Mouse (Mus musculus): ENCODE results near the gene Ndufa6. TPM values are rescaled to one million over a fixed set of nuclear protein-coding genes. Genes with fewer than 3 reads are reported as not detected.
"Not testable (repeated sequence)": the region's sequence is repeated elsewhere in the genome, so short reads cannot be mapped to it uniquely, and the experiment has no call there.

Gene Ndufa6
- polyA plus RNA-seq, 1 experiment from 2014 or later = 340 TPM

GRCm38 (mm10) chr15:82374437-82374836 lies 20.3 kb upstream of the Ndufa6 start:
- no peak for ATAC-seq (ENCODE audit: low read depth)
- Histone ChIP-seq H3K36me3 (ENCODE audit: control insufficient read depth, insufficient read depth, low read length) (no peaks in the 10 kb centered on the region), H3K4me2 (ENCODE audit: low read depth, low read length) (no peak overlapping the region), H3K4me3 (ENCODE audit: low read length) (no peak overlapping the region), H3K9ac (ENCODE audit: low read length) (no peak overlapping the region), H3K27ac (ENCODE audit: low read length) (no peak overlapping the region), H3K27me3 (ENCODE audit: control insufficient read depth, insufficient read depth, low read depth, low read length) (no peaks in the 10 kb centered on the region), H3K9me3 (ENCODE audit: control insufficient read depth, low read length) (no peaks in the 10 kb centered on the region), H3K4me1 (replicated peaks; ENCODE audit: control insufficient read depth, insufficient read depth, low read length) (peaks cover 24% of the 10 kb centered on the region)
- WGBS = 88% methylated on average over 5 of the region's 5 CpGs

DNA sequence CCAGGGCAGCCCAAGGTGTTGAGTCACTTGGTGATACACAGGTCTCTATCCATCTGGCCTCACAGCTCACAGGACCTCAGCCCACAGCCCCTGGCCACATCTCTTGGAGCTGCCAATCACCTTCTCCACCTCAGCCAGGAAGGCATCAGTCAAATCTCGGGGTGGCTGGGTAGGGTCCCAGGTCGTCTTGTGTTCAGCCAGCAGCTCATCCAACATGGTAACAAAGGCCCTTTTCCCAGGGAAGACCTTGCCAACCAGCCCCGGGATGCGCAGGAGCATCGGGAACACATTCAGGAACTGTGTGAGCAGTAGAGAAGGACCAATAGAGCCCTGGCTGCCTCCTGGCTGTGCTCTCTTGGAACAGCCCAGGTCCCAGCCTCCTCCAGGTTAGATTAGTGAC lies 18.9 kb upstream of the Ndufa6 start:
- Histone ChIP-seq H3K9me3 (ENCODE audit: control insufficient read depth, low read length) (no peaks in the 10 kb centered on the region), H3K36me3 (ENCODE audit: control insufficient read depth, insufficient read depth, low read length) (no peaks in the 10 kb centered on the region), H3K4me2 (ENCODE audit: low read depth, low read length) (no peak overlapping the region), H3K4me3 (ENCODE audit: low read length) (no peak overlapping the region), H3K27me3 (ENCODE audit: control insufficient read depth, insufficient read depth, low read depth, low read length) (no peaks in the 10 kb centered on the region), H3K27ac (ENCODE audit: low read length) (no peak overlapping the region), H3K4me1 (replicated peaks; ENCODE audit: control insufficient read depth, insufficient read depth, low read length) (peaks cover 14% of the 10 kb centered on the region), H3K9ac (ENCODE audit: low read length) (no peak overlapping the region)
- no peak for ATAC-seq (ENCODE audit: low read depth)
- 81% methylated on average over 5 of the region's 5 CpGs for WGBS

DNA sequence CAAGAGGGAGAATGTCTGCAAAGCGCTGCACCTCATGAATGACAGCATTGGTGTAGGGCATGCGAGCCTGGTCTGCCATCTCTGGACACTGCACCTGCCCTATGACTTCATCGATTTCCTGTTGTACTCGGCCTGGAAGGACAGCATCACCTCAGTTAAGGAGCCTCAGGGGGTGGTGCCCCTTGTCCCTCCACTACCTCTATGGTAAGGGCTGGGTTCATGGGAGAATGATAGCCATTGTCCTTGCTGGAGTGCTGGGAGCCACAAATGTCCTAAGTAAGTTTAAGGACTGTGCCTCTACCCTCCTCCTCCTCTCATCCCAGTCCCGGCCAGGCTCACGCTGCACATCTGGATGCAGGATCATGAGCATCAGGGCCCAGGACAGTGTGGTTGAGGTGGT lies 18.3 kb upstream of the Ndufa6 start:
- H3K4me3 ChIP-seq (ENCODE audit: low read length) = no peak overlapping the region
- H3K4me1 ChIP-seq (replicated peaks; ENCODE audit: control insufficient read depth, insufficient read depth, low read length) = peaks cover 8% of the 10 kb centered on the region
- no peaks in the 10 kb centered on the region for H3K9me3 ChIP-seq (ENCODE audit: control insufficient read depth, low read length)
- H3K27me3 ChIP-seq (ENCODE audit: control insufficient read depth, insufficient read depth, low read depth, low read length) = no peaks in the 10 kb centered on the region
- H3K27ac ChIP-seq (ENCODE audit: low read length) = no peak overlapping the region
- no peak overlapping the region for H3K9ac ChIP-seq (ENCODE audit: low read length)
- ATAC-seq (ENCODE audit: low read depth) = no peak
- no peaks in the 10 kb centered on the region for H3K36me3 ChIP-seq (ENCODE audit: control insufficient read depth, insufficient read depth, low read length)
- 89% methylated on average over 6 of the region's 6 CpGs for WGBS
- no peak overlapping the region for H3K4me2 ChIP-seq (ENCODE audit: low read depth, low read length)

DNA sequence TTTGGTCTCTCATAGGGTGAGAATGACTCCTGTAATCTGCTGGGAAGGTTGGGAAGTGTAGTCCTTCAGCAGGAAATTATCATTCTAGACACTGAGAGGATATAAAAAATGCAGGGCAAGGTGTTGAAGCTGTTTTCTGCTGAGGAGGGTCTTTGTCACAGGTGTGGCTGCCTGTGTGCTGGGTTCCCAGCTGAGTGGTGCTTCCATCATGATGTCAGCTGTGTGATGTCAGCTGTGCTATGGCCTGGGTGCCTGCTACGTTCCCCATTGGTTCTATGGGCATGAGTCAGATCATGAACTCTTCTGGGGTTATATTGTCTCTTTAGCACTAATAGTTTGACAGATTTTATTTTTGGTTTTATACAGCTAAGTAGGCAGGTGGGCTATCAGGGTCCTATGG lies 14.7 kb upstream of the Ndufa6 start:
- Histone ChIP-seq H3K27me3 (ENCODE audit: control insufficient read depth, insufficient read depth, low read depth, low read length) (no peaks in the 10 kb centered on the region), H3K9ac (ENCODE audit: low read length) (no peak overlapping the region), H3K36me3 (ENCODE audit: control insufficient read depth, insufficient read depth, low read length) (no peaks in the 10 kb centered on the region), H3K4me2 (ENCODE audit: low read depth, low read length) (no peak overlapping the region), H3K4me1 (replicated peaks; ENCODE audit: control insufficient read depth, insufficient read depth, low read length) (no peaks in the 10 kb centered on the region), H3K4me3 (ENCODE audit: low read length) (no peak overlapping the region), H3K27ac (ENCODE audit: low read length) (no peak overlapping the region), H3K9me3 (ENCODE audit: control insufficient read depth, low read length) (no peaks in the 10 kb centered on the region)
- WGBS = 79% methylated on average over 1 of the region's 1 CpGs
- ATAC-seq (ENCODE audit: low read depth) = no peak

DNA sequence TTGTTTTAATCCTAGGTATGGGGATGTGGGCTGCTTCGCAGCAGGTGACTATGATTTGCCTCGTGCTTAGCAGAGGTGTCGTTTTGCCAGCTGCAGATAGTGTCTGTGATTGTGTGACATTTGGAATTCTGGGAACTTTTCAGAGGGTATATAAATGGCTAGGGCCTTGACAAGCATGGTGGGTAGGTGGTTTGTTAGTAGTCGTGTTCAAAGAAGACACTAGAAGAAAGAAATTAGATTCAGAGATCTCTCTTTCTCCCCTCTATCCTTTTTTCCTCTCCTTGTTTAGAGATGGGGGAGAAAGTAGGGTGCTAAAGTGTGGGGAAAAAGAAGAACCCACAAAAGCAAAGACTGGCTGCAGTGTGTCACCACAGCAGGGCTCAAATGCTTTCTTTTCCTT lies 14.0 kb upstream of the Ndufa6 start:
- H3K4me3 ChIP-seq (ENCODE audit: low read length) = no peak overlapping the region
- H3K27me3 ChIP-seq (ENCODE audit: control insufficient read depth, insufficient read depth, low read depth, low read length) = no peaks in the 10 kb centered on the region
- H3K27ac ChIP-seq (ENCODE audit: low read length) = no peak overlapping the region
- H3K9me3 ChIP-seq (ENCODE audit: control insufficient read depth, low read length) = no peaks in the 10 kb centered on the region
- H3K36me3 ChIP-seq (ENCODE audit: control insufficient read depth, insufficient read depth, low read length) = no peaks in the 10 kb centered on the region
- WGBS = 82% methylated on average over 4 of the region's 4 CpGs
- H3K4me1 ChIP-seq (replicated peaks; ENCODE audit: control insufficient read depth, insufficient read depth, low read length) = no peaks in the 10 kb centered on the region
- H3K4me2 ChIP-seq (ENCODE audit: low read depth, low read length) = no peak overlapping the region
- H3K9ac ChIP-seq (ENCODE audit: low read length) = no peak overlapping the region
- ATAC-seq (ENCODE audit: low read depth) = no peak

DNA sequence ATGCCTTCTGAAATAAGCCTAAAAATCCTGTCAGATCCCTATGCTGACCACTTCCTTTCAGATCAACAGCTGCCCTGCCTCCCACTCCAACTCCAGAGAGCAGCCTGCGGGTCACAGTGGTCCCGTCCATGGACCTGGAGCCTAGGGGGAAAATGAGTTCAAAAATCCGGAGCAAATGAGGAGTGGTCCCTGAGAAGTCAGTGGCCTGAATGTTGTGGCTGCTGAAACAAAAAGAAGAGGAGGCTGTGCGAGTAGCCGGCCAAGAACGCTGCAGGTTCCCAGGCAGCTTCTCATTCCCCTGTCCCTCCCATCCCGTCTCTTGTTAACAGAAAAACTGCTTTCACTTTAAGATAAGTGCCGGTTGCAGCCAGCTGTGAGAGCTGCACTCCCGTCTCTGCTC lies 10.4 kb upstream of the Ndufa6 start:
- peak overlapping the region; percentile 32; the same call in 1 of the 2 replicates for H3K4me2 ChIP-seq (ENCODE audit: low read depth, low read length)
- H3K4me3 ChIP-seq (ENCODE audit: low read length); H3K36me3 ChIP-seq (ENCODE audit: control insufficient read depth, insufficient read depth, low read length); ATAC-seq (ENCODE audit: low read depth); H3K4me1 ChIP-seq (replicated peaks; ENCODE audit: control insufficient read depth, insufficient read depth, low read length); H3K27ac ChIP-seq (ENCODE audit: low read length); H3K9ac ChIP-seq (ENCODE audit: low read length); H3K9me3 ChIP-seq (ENCODE audit: control insufficient read depth, low read length); H3K27me3 ChIP-seq (ENCODE audit: control insufficient read depth, insufficient read depth, low read depth, low read length): not testable (repeated sequence)
- WGBS = 28% methylated on average over 5 of the region's 9 CpGs

GRCm38 (mm10) chr15:82363801-82364200 lies 9.7 kb upstream of the Ndufa6 start:
- H3K36me3 ChIP-seq (ENCODE audit: control insufficient read depth, insufficient read depth, low read length); H3K27me3 ChIP-seq (ENCODE audit: control insufficient read depth, insufficient read depth, low read depth, low read length); H3K9me3 ChIP-seq (ENCODE audit: control insufficient read depth, low read length); H3K4me3 ChIP-seq (ENCODE audit: low read length); ATAC-seq (ENCODE audit: low read depth); H3K4me1 ChIP-seq (replicated peaks; ENCODE audit: control insufficient read depth, insufficient read depth, low read length); H3K9ac ChIP-seq (ENCODE audit: low read length); H3K27ac ChIP-seq (ENCODE audit: low read length); H3K4me2 ChIP-seq (ENCODE audit: low read depth, low read length): not testable (repeated sequence)
- 74% methylated on average over 7 of the region's 12 CpGs for WGBS

GRCm38 (mm10) chr15:82362234-82362633 lies 8.1 kb upstream of the Ndufa6 start:
- ATAC-seq (ENCODE audit: low read depth) = peak; percentile 41; the same call in 1 of the 2 replicates
- H3K27ac ChIP-seq (ENCODE audit: low read length) = no peak overlapping the region
- no peaks in the 10 kb centered on the region for H3K36me3 ChIP-seq (ENCODE audit: control insufficient read depth, insufficient read depth, low read length)
- 69% methylated on average over 3 of the region's 4 CpGs for WGBS
- no peaks in the 10 kb centered on the region for H3K27me3 ChIP-seq (ENCODE audit: control insufficient read depth, insufficient read depth, low read depth, low read length)
- no peak overlapping the region for H3K4me2 ChIP-seq (ENCODE audit: low read depth, low read length)
- no peaks in the 10 kb centered on the region for H3K9me3 ChIP-seq (ENCODE audit: control insufficient read depth, low read length)
- no peak overlapping the region for H3K4me3 ChIP-seq (ENCODE audit: low read length)
- H3K9ac ChIP-seq (ENCODE audit: low read length) = no peak overlapping the region
- H3K4me1 ChIP-seq (replicated peaks; ENCODE audit: control insufficient read depth, insufficient read depth, low read length) = 0 out of 2 replicates have a peak, but pooled peaks cover 2% of the 10 kb centered on the region

DNA sequence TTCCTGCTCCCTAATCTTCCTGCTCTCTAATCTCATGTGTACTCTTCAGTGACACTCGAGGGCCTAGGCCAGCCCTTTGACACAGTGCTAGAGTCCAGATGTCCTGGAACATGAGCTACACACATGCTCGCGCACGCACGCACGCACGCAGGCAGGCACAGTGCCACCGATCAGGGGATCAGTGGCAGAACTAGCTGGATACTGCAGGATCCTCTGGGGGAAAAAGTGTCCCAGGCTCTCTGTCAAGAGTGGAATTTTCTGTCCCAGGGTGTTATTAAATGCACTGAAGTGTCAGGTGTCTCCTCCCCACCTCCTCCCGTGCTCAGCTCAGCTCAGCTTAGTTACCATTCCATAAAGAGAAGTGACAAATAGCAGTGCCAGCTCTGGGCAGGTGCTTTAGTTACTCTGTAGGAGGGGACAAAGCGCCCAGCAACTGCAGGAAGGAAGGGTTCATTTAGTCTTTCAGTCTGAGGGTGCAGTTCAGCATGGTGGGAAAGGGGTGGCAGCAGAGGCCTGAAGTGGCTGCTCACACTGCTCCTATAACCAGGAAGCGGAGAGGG lies 7.4 kb upstream of the Ndufa6 start:
- 67% methylated on average over 11 of the region's 11 CpGs for WGBS
- Histone ChIP-seq H3K27me3 (ENCODE audit: control insufficient read depth, insufficient read depth, low read depth, low read length) (no peaks in the 10 kb centered on the region), H3K9me3 (ENCODE audit: control insufficient read depth, low read length) (no peaks in the 10 kb centered on the region), H3K4me3 (ENCODE audit: low read length) (no peak overlapping the region), H3K27ac (ENCODE audit: low read length) (peak overlapping the region; percentile 30; the same call in 1 of the 2 replicates), H3K4me1 (replicated peaks; ENCODE audit: control insufficient read depth, insufficient read depth, low read length) (0 out of 2 replicates have a peak, but pooled peaks cover 2% of the 10 kb centered on the region), H3K4me2 (ENCODE audit: low read depth, low read length) (no peak overlapping the region), H3K9ac (ENCODE audit: low read length) (no peak overlapping the region), H3K36me3 (ENCODE audit: control insufficient read depth, insufficient read depth, low read length) (no peaks in the 10 kb centered on the region)
- ATAC-seq (ENCODE audit: low read depth) = peak; percentile 79

Measured in lung, embryonic 16.5 days (tissue).